Mouse (Mus musculus) hindbrain, embryonic 15.5 days (tissue): ENCODE data around the gene Acacb. TPM values are rescaled to one million over a fixed set of nuclear protein-coding genes. Genes with fewer than 3 reads are reported as not detected.

Source experiments
- ATAC-seq: fragments of 200-750 bp; cut with Nextera tagmentation; 2 replicates; pipeline ENCODE4 v1.8.0; 2017; ENCODE audit warnings: low read depth, moderate number of reproducible peaks, moderate TSS enrichment; ENCODE audit not compliant: low FRiP score
- H3K27ac ChIP-seq: fragments of 300-500 bp; sonication (generic); replicated peaks from 2 replicates; pipeline ENCODE4 v1.5.1; 2015; ENCODE audit warnings: mild to moderate bottlenecking, inconsistent platforms
- H3K27me3 ChIP-seq: fragments of 300-500 bp; sonication (generic); 2 replicates; pipeline ENCODE4 v1.6.1; 2015; ENCODE audit warnings: control low read depth, inconsistent platforms
- H3K36me3 ChIP-seq: fragments of 300-500 bp; sonication (generic); 2 replicates; pipeline ENCODE4 v1.6.1; 2015; ENCODE audit warnings: control low read depth, inconsistent platforms
- H3K4me1 ChIP-seq: fragments of 300-500 bp; sonication (generic); replicated peaks from 2 replicates; pipeline ENCODE4 v1.6.1; 2015; ENCODE audit warnings: control low read depth, inconsistent platforms
- H3K4me2 ChIP-seq: fragments of 300-500 bp; sonication (generic); 2 replicates; pipeline ENCODE4 v1.6.1; 2015; ENCODE audit warnings: moderate library complexity, mild to moderate bottlenecking, inconsistent platforms
- H3K4me3 ChIP-seq: fragments of 300-500 bp; sonication (generic); 2 replicates; pipeline ENCODE4 v1.5.1; 2015; ENCODE audit warnings: mild to moderate bottlenecking, inconsistent platforms
- H3K9ac ChIP-seq: fragments of 300-500 bp; sonication (generic); 2 replicates; pipeline ENCODE4 v1.6.1; 2015; ENCODE audit warnings: inconsistent platforms
- H3K9me3 ChIP-seq: fragments of 300-500 bp; sonication (generic); 2 replicates; pipeline ENCODE4 v1.6.1; 2016; ENCODE audit warnings: control low read depth, inconsistent platforms
- WGBS: fragments of 180-500 bp; shearing (Covaris S2); methylation state at CpG from one replicate; pipeline ENCODE4 v1.1.7; 2015; 5-methylcytosine and 5-hydroxymethylcytosine counted together
- polyA plus RNA-seq: library from polyadenylated mRNA; unstranded; fragments of >200 nt; fragmentation: Nextera tagmentation; extraction: Ambion mirVana; gene quantifications from 2 replicates; pipeline ENCODE4 v1.2.1, GENCODE M21; 2015

The Acacb gene
- polyA plus RNA-seq, 1 experiment from 2014 or later, result 4.4 TPM

GRCm38 (mm10) chr5:114248174-114248589 is 101.8 kb downstream of the Acacb start:
- H3K4me2 ChIP-seq, result peak overlapping the region; percentile 42
- H3K9ac ChIP-seq, result no peak overlapping the region
- ATAC-seq, result peak; percentile 75; the same call in 1 of the 2 replicates
- 15% methylated on average over 14 of the region's 14 CpGs for WGBS
- H3K4me3 ChIP-seq, result 0 out of 2 replicates have a peak overlapping the region, but pooled peaks have one; percentile 0
- peaks cover 8% of the 10 kb centered on the region for H3K4me1 ChIP-seq
- H3K9me3 ChIP-seq, result no peaks in the 10 kb centered on the region
- no peaks in the 10 kb centered on the region for H3K27me3 ChIP-seq
- H3K27ac ChIP-seq, result 0 out of 2 replicates have a peak overlapping the region, but pooled peaks have one; percentile 0
- no peaks in the 10 kb centered on the region for H3K36me3 ChIP-seq

GRCm38 (mm10) chr5:114259495-114259894 is 113.2 kb downstream of the Acacb start:
- H3K27ac ChIP-seq, result no peak overlapping the region
- 85% methylated on average over 10 of the region's 10 CpGs for WGBS
- no peaks in the 10 kb centered on the region for H3K9me3 ChIP-seq
- no peaks in the 10 kb centered on the region for H3K36me3 ChIP-seq
- no peak for ATAC-seq
- H3K4me1 ChIP-seq, result no peaks in the 10 kb centered on the region
- no peaks in the 10 kb centered on the region for H3K27me3 ChIP-seq
- H3K9ac ChIP-seq, result no peak overlapping the region
- H3K4me3 ChIP-seq, result no peak overlapping the region
- H3K4me2 ChIP-seq, result no peak overlapping the region

GRCm38 (mm10) chr5:114261494-114261893 is 115.2 kb downstream of the Acacb start:
- H3K36me3 ChIP-seq, result no peaks in the 10 kb centered on the region
- no peaks in the 10 kb centered on the region for H3K4me1 ChIP-seq
- H3K27ac ChIP-seq, result no peak overlapping the region
- H3K27me3 ChIP-seq, result peaks cover 7% of the 10 kb centered on the region
- H3K4me3 ChIP-seq, result no peak overlapping the region
- H3K9me3 ChIP-seq, result no peaks in the 10 kb centered on the region
- H3K4me2 ChIP-seq, result no peak overlapping the region
- ATAC-seq, result no peak
- no peak overlapping the region for H3K9ac ChIP-seq

- Histone ChIP-seq H3K36me3 (no peaks in the 10 kb centered on the region), H3K9me3 (no peaks in the 10 kb centered on the region), H3K27ac (no peak overlapping the region), H3K4me1 (0 out of 2 replicates have a peak, but pooled peaks cover 5% of the 10 kb centered on the region), H3K4me2 (no peak overlapping the region), H3K9ac (no peak overlapping the region), H3K27me3 (peaks cover 28% of the 10 kb centered on the region), H3K4me3 (no peak overlapping the region)
- WGBS, result 18% methylated on average over 8 of the region's 8 CpGs
- peak; percentile 85 for ATAC-seq
Observed at GRCm38 (mm10) chr5:114264030-114264459, 117.7 kb downstream of the Acacb start.

GRCm38 (mm10) chr5:114264791-114265190 is 118.5 kb downstream of the Acacb start:
- Histone ChIP-seq H3K36me3 (no peaks in the 10 kb centered on the region), H3K4me2 (no peak overlapping the region), H3K9ac (no peak overlapping the region), H3K27ac (no peak overlapping the region), H3K4me3 (no peak overlapping the region), H3K27me3 (peaks cover 35% of the 10 kb centered on the region), H3K9me3 (no peaks in the 10 kb centered on the region), H3K4me1 (0 out of 2 replicates have a peak, but pooled peaks cover 8% of the 10 kb centered on the region)
- no peak for ATAC-seq
- 80% methylated on average over 8 of the region's 8 CpGs for WGBS

GRCm38 (mm10) chr5:114268646-114269045 is 122.3 kb downstream of the Acacb start:
- Histone ChIP-seq H3K4me1 (peaks cover 15% of the 10 kb centered on the region), H3K27ac (no peak overlapping the region), H3K4me3 (no peak overlapping the region), H3K9me3 (no peaks in the 10 kb centered on the region), H3K9ac (no peak overlapping the region), H3K4me2 (no peak overlapping the region), H3K36me3 (no peaks in the 10 kb centered on the region), H3K27me3 (peaks cover 73% of the 10 kb centered on the region)
- ATAC-seq, result no peak
- 43% methylated on average over 7 of the region's 7 CpGs for WGBS

GRCm38 (mm10) chr5:114269499-114269898 is 123.2 kb downstream of the Acacb start:
- no peak overlapping the region for H3K4me3 ChIP-seq
- no peak overlapping the region for H3K4me2 ChIP-seq
- 66% methylated on average over 7 of the region's 7 CpGs for WGBS
- no peaks in the 10 kb centered on the region for H3K36me3 ChIP-seq
- H3K27ac ChIP-seq, result no peak overlapping the region
- no peak for ATAC-seq
- H3K27me3 ChIP-seq, result peaks cover 82% of the 10 kb centered on the region
- H3K9ac ChIP-seq, result no peak overlapping the region
- no peaks in the 10 kb centered on the region for H3K9me3 ChIP-seq
- peaks cover 23% of the 10 kb centered on the region for H3K4me1 ChIP-seq

- ATAC-seq, result no peak
- Histone ChIP-seq H3K4me1 (peaks cover 25% of the 10 kb centered on the region), H3K27me3 (peaks cover 87% of the 10 kb centered on the region), H3K9ac (no peak overlapping the region), H3K36me3 (no peaks in the 10 kb centered on the region), H3K4me2 (no peak overlapping the region), H3K27ac (no peak overlapping the region), H3K9me3 (no peaks in the 10 kb centered on the region), H3K4me3 (no peak overlapping the region)
- 21% methylated on average over 12 of the region's 12 CpGs for WGBS
Observed at GRCm38 (mm10) chr5:114269984-114270383, 123.6 kb downstream of the Acacb start.

- Histone ChIP-seq H3K9ac (no peak within 1 kb of the TSS), H3K36me3 (no peaks in the 10 kb centered on the region), H3K27me3 (peaks cover 97% of the 10 kb centered on the region), H3K9me3 (no peaks in the 10 kb centered on the region), H3K4me3 (peak within 1 kb of the TSS; percentile 39), H3K4me1 (peaks cover 20% of the 10 kb centered on the region), H3K4me2 (peak within 1 kb of the TSS; percentile 74), H3K27ac (no peak within 1 kb of the TSS)
- WGBS, result 0% methylated on average over 50 of the region's 56 CpGs
- no peak for ATAC-seq
Observed at GRCm38 (mm10) chr5:114273693-114274402, 127.5 kb downstream of the Acacb start, which contains the start of gene Foxn4. Gene Foxn4 (minus strand): TSS chr5:114273807.

GRCm38 (mm10) chr5:114275339-114275738 is 129.0 kb downstream of the Acacb start:
- H3K9ac ChIP-seq, result no peak overlapping the region
- no peak overlapping the region for H3K27ac ChIP-seq
- WGBS, result 16% methylated on average over 8 of the region's 8 CpGs
- no peak overlapping the region for H3K4me2 ChIP-seq
- H3K4me1 ChIP-seq, result peaks cover 25% of the 10 kb centered on the region
- peaks cover 84% of the 10 kb centered on the region for H3K27me3 ChIP-seq
- H3K9me3 ChIP-seq, result no peaks in the 10 kb centered on the region
- no peak overlapping the region for H3K4me3 ChIP-seq
- ATAC-seq, result no peak
- H3K36me3 ChIP-seq, result no peaks in the 10 kb centered on the region

GRCm38 (mm10) chr5:114275991-114276390 is 129.7 kb downstream of the Acacb start:
- no peak for ATAC-seq
- Histone ChIP-seq H3K4me3 (no peak overlapping the region), H3K4me1 (peaks cover 25% of the 10 kb centered on the region), H3K27me3 (peaks cover 80% of the 10 kb centered on the region), H3K27ac (no peak overlapping the region), H3K36me3 (no peaks in the 10 kb centered on the region), H3K4me2 (no peak overlapping the region), H3K9ac (no peak overlapping the region), H3K9me3 (no peaks in the 10 kb centered on the region)
- 16% methylated on average over 16 of the region's 16 CpGs for WGBS

- no peaks in the 10 kb centered on the region for H3K9me3 ChIP-seq
- no peaks in the 10 kb centered on the region for H3K36me3 ChIP-seq
- no peak overlapping the region for H3K27ac ChIP-seq
- H3K27me3 ChIP-seq, result peaks cover 48% of the 10 kb centered on the region
- H3K4me2 ChIP-seq, result peak overlapping the region; percentile 34
- no peak for ATAC-seq
- 14% methylated on average over 12 of the region's 12 CpGs for WGBS
- H3K4me3 ChIP-seq, result peak overlapping the region; percentile 17
- H3K9ac ChIP-seq, result no peak overlapping the region
- H3K4me1 ChIP-seq, result peaks cover 10% of the 10 kb centered on the region
Observed at GRCm38 (mm10) chr5:114279382-114280143, 133.2 kb downstream of the Acacb start.
